Mouse (Mus musculus) CD4-positive, CD25-positive, alpha-beta regulatory T cell, adult 4 months (primary cell): ENCODE measurements around the gene Cmtm7. TPM values are rescaled to one million over a fixed set of nuclear protein-coding genes. Genes with fewer than 3 reads are reported as not detected.

Experiments
- ATAC-seq: one replicate; pipeline ENCODE4 v1.8.0; 2017
- polyA plus RNA-seq, 2 experiments: library from polyadenylated mRNA; unstranded; fragments of 100-300 nt; shearing (Covaris generic); gene quantifications; one replicate each; pipeline ENCODE4 v1.2.1; 2017

Gene Cmtm7
- polyA plus RNA-seq, 2 experiments from 2014 or later, result 78.3 to 83.4 TPM

GRCm38 (mm10) chr9:114713481-114713880, 68.2 kb downstream of the Cmtm7 start:
- ATAC-seq, result no peak

- ATAC-seq, result no peak
Observed at GRCm38 (mm10) chr9:114710345-114710744, 71.3 kb downstream of the Cmtm7 start.

- ATAC-seq, result no peak
Observed at GRCm38 (mm10) chr9:114707805-114708204, 73.9 kb downstream of the Cmtm7 start.

Other genes with a start within 250 kb of the Cmtm7 start
- gene Trim71, start 217.5 kb downstream of the Cmtm7 start, polyA plus RNA-seq, result not detected
- gene Cnot10, start 141.7 kb downstream of the Cmtm7 start, polyA plus RNA-seq, result 10 to 100 TPM; 23.9 to 24.1 TPM
- 10 to 100 TPM; 45.1 to 46.5 TPM for gene Dync1li1, start 93.1 kb downstream of the Cmtm7 start, polyA plus RNA-seq
- gene Cmtm6, start 50.7 kb downstream of the Cmtm7 start, polyA plus RNA-seq, result 10 to 100 TPM; 74.0 to 81.7 TPM
- not detected for gene Cmtm8, start 62.3 kb upstream of the Cmtm7 start, polyA plus RNA-seq
- gene Gpd1l, start 152.1 kb upstream of the Cmtm7 start, polyA plus RNA-seq, result 10 to 100 TPM; 17.5 to 26.8 TPM
- gene Osbpl10, start 196.7 kb upstream of the Cmtm7 start, polyA plus RNA-seq, result not detected
- gene Rps27rt, start 200.9 kb upstream of the Cmtm7 start, polyA plus RNA-seq, result 1,000 to 10,000 TPM; 2,534 to 6,238 TPM